Mouse (Mus musculus): Measurements from ENCODE around the gene Sema4d. TPM values are rescaled to one million over a fixed set of nuclear protein-coding genes. Genes with fewer than 3 reads are reported as not detected.
A peak's percentile ranks its signal among the peaks of the same experiment; 100 is the strongest.

Gene Sema4d
- polyA plus RNA-seq, 1 experiment from 2014 or later: 13.0 TPM

GRCm38 (mm10) chr13:51737033-51737948 lies 56.3 kb downstream of the Sema4d start:
- H3K9ac ChIP-seq: peak overlapping the region; percentile 50; the same call in 1 of the 2 replicates
- no peaks in the 10 kb centered on the region for H3K9me3 ChIP-seq
- ATAC-seq (ENCODE audit: extremely low read depth, insufficient number of reproducible peaks, low FRiP score, low TSS enrichment): no peak
- no peak overlapping the region for H3K4me3 ChIP-seq
- H3K4me1 ChIP-seq: peaks cover 32% of the 10 kb centered on the region
- H3K4me2 ChIP-seq: peak overlapping the region; percentile 2; the same call in 1 of the 2 replicates
- peak overlapping the region; percentile 57 for H3K27ac ChIP-seq (replicated peaks)
- no peaks in the 10 kb centered on the region for H3K36me3 ChIP-seq
- H3K27me3 ChIP-seq (replicated peaks): no peaks in the 10 kb centered on the region
- WGBS: 44% methylated on average over 20 of the region's 20 CpGs

- H3K27me3 ChIP-seq (replicated peaks): no peaks in the 10 kb centered on the region
- no peak overlapping the region for H3K9ac ChIP-seq
- no peak overlapping the region for H3K4me2 ChIP-seq
- no peak for ATAC-seq (ENCODE audit: extremely low read depth, insufficient number of reproducible peaks, low FRiP score, low TSS enrichment)
- peaks cover 32% of the 10 kb centered on the region for H3K4me1 ChIP-seq
- H3K4me3 ChIP-seq: no peak overlapping the region
- WGBS: 45% methylated on average over 13 of the region's 13 CpGs
- no peaks in the 10 kb centered on the region for H3K36me3 ChIP-seq
- H3K9me3 ChIP-seq: no peaks in the 10 kb centered on the region
- peak overlapping the region; percentile 30 for H3K27ac ChIP-seq (replicated peaks)
Measured at GRCm38 (mm10) chr13:51736007-51736911, 57.3 kb downstream of the Sema4d start.

- H3K9me3 ChIP-seq: no peaks in the 10 kb centered on the region
- no peak overlapping the region for H3K4me2 ChIP-seq
- H3K9ac ChIP-seq: no peak overlapping the region
- H3K36me3 ChIP-seq: no peaks in the 10 kb centered on the region
- H3K27ac ChIP-seq (replicated peaks): no peak overlapping the region
- ATAC-seq (ENCODE audit: extremely low read depth, insufficient number of reproducible peaks, low FRiP score, low TSS enrichment): no peak
- H3K4me3 ChIP-seq: no peak overlapping the region
- H3K27me3 ChIP-seq (replicated peaks): no peaks in the 10 kb centered on the region
- WGBS: 79% methylated on average over 4 of the region's 4 CpGs
- peaks cover 43% of the 10 kb centered on the region for H3K4me1 ChIP-seq
Measured at GRCm38 (mm10) chr13:51734556-51734955, 59.0 kb downstream of the Sema4d start.

GRCm38 (mm10) chr13:51732097-51732664 lies 61.4 kb downstream of the Sema4d start:
- ATAC-seq (ENCODE audit: extremely low read depth, insufficient number of reproducible peaks, low FRiP score, low TSS enrichment): no peak
- H3K9ac ChIP-seq: no peak overlapping the region
- H3K4me2 ChIP-seq: no peak overlapping the region
- H3K36me3 ChIP-seq: no peaks in the 10 kb centered on the region
- H3K4me1 ChIP-seq: peaks cover 43% of the 10 kb centered on the region
- no peaks in the 10 kb centered on the region for H3K27me3 ChIP-seq (replicated peaks)
- H3K9me3 ChIP-seq: no peaks in the 10 kb centered on the region
- WGBS: 80% methylated on average over 14 of the region's 14 CpGs
- no peak overlapping the region for H3K4me3 ChIP-seq
- no peak overlapping the region for H3K27ac ChIP-seq (replicated peaks)

GRCm38 (mm10) chr13:51731474-51731873 lies 62.1 kb downstream of the Sema4d start:
- Histone ChIP-seq H3K4me1 (peaks cover 36% of the 10 kb centered on the region), H3K9me3 (no peaks in the 10 kb centered on the region), H3K9ac (no peak overlapping the region), H3K4me2 (no peak overlapping the region), H3K27ac (replicated peaks) (no peak overlapping the region), H3K4me3 (no peak overlapping the region), H3K36me3 (no peaks in the 10 kb centered on the region), H3K27me3 (replicated peaks) (no peaks in the 10 kb centered on the region)
- no peak for ATAC-seq (ENCODE audit: extremely low read depth, insufficient number of reproducible peaks, low FRiP score, low TSS enrichment)
- WGBS: 86% methylated on average over 7 of the region's 7 CpGs

- Histone ChIP-seq H3K4me1 (peaks cover 25% of the 10 kb centered on the region), H3K27ac (replicated peaks) (peak overlapping the region; percentile 42; the same call in 1 of the 2 replicates), H3K4me2 (no peak overlapping the region), H3K27me3 (replicated peaks) (no peaks in the 10 kb centered on the region), H3K9me3 (no peaks in the 10 kb centered on the region), H3K4me3 (no peak overlapping the region), H3K36me3 (no peaks in the 10 kb centered on the region), H3K9ac (peak overlapping the region; percentile 54)
- whole genome bisulfite sequencing: 14% methylated on average over 4 of the region's 4 CpGs
- no peak for ATAC-seq (ENCODE audit: extremely low read depth, insufficient number of reproducible peaks, low FRiP score, low TSS enrichment)
Measured at GRCm38 (mm10) chr13:51729887-51730361, 63.6 kb downstream of the Sema4d start.

GRCm38 (mm10) chr13:51727364-51727763 lies 66.2 kb downstream of the Sema4d start:
- 62% methylated on average over 6 of the region's 7 CpGs for WGBS
- H3K9ac ChIP-seq: no peak overlapping the region
- H3K27me3 ChIP-seq (replicated peaks): no peaks in the 10 kb centered on the region
- H3K36me3 ChIP-seq: peaks cover 5% of the 10 kb centered on the region; the same call in 1 of the 2 replicates
- H3K4me2 ChIP-seq: no peak overlapping the region
- H3K4me3 ChIP-seq: no peak overlapping the region
- H3K4me1 ChIP-seq: peaks cover 25% of the 10 kb centered on the region
- no peak overlapping the region for H3K27ac ChIP-seq (replicated peaks)
- H3K9me3 ChIP-seq: no peaks in the 10 kb centered on the region
- ATAC-seq (ENCODE audit: extremely low read depth, insufficient number of reproducible peaks, low FRiP score, low TSS enrichment): no peak

GRCm38 (mm10) chr13:51725926-51726574 lies 67.5 kb downstream of the Sema4d start:
- H3K4me3 ChIP-seq: no peak overlapping the region
- H3K9ac ChIP-seq: no peak overlapping the region
- peaks cover 8% of the 10 kb centered on the region for H3K36me3 ChIP-seq
- no peak overlapping the region for H3K27ac ChIP-seq (replicated peaks)
- no peaks in the 10 kb centered on the region for H3K27me3 ChIP-seq (replicated peaks)
- peaks cover 25% of the 10 kb centered on the region for H3K4me1 ChIP-seq
- no peak overlapping the region for H3K4me2 ChIP-seq
- no peak for ATAC-seq (ENCODE audit: extremely low read depth, insufficient number of reproducible peaks, low FRiP score, low TSS enrichment)
- H3K9me3 ChIP-seq: no peaks in the 10 kb centered on the region
- 77% methylated on average over 8 of the region's 8 CpGs for WGBS

GRCm38 (mm10) chr13:51725446-51725845 lies 68.1 kb downstream of the Sema4d start:
- Histone ChIP-seq H3K4me2 (no peak overlapping the region), H3K27ac (replicated peaks) (no peak overlapping the region), H3K9me3 (no peaks in the 10 kb centered on the region), H3K4me1 (peaks cover 22% of the 10 kb centered on the region), H3K4me3 (no peak overlapping the region), H3K27me3 (replicated peaks) (no peaks in the 10 kb centered on the region), H3K9ac (no peak overlapping the region), H3K36me3 (peaks cover 11% of the 10 kb centered on the region)
- WGBS: 88% methylated on average over 7 of the region's 7 CpGs
- ATAC-seq (ENCODE audit: extremely low read depth, insufficient number of reproducible peaks, low FRiP score, low TSS enrichment): no peak

GRCm38 (mm10) chr13:51724566-51724965 lies 69.0 kb downstream of the Sema4d start:
- 64% methylated on average over 6 of the region's 6 CpGs for WGBS
- no peak for ATAC-seq (ENCODE audit: extremely low read depth, insufficient number of reproducible peaks, low FRiP score, low TSS enrichment)
- Histone ChIP-seq H3K36me3 (peaks cover 15% of the 10 kb centered on the region), H3K9ac (no peak overlapping the region), H3K9me3 (no peaks in the 10 kb centered on the region), H3K4me3 (no peak overlapping the region), H3K4me1 (peaks cover 14% of the 10 kb centered on the region), H3K27me3 (replicated peaks) (no peaks in the 10 kb centered on the region), H3K4me2 (no peak overlapping the region), H3K27ac (replicated peaks) (no peak overlapping the region)

Measured in heart, embryonic 13.5 days (tissue).